Mouse (Mus musculus) stomach, embryonic 14.5 days (tissue): ENCODE results near the gene Mmp19. TPM values are rescaled to one million over a fixed set of nuclear protein-coding genes. Genes with fewer than 3 reads are reported as not detected.

Experiments
- ATAC-seq: fragments of 200-750 bp; cut with Nextera tagmentation; 2 replicates; pipeline ENCODE4 v1.8.0; 2017; ENCODE audit warnings: low read depth, moderate TSS enrichment; ENCODE audit not compliant: insufficient number of reproducible peaks, insufficient read depth, low FRiP score
- H3K27ac ChIP-seq: fragments of 300-500 bp; sonication (generic); 2 replicates; pipeline ENCODE4 v1.5.1; 2014; ENCODE audit warnings: mild to moderate bottlenecking, low read length, moderate library complexity, mixed read lengths
- H3K27me3 ChIP-seq: fragments of 300-500 bp; sonication (generic); 2 replicates; pipeline ENCODE4 v1.6.1; 2014; ENCODE audit warnings: low read length, control low read depth, mixed read lengths; ENCODE audit not compliant: control insufficient read depth, insufficient read depth
- H3K36me3 ChIP-seq: fragments of 300-500 bp; sonication (generic); 2 replicates; pipeline ENCODE4 v1.6.1; 2014; ENCODE audit warnings: mild to moderate bottlenecking, control low read depth, low read length, moderate library complexity, mixed read lengths; ENCODE audit not compliant: control insufficient read depth, insufficient read depth
- H3K4me1 ChIP-seq: fragments of 300-500 bp; sonication (generic); 2 replicates; pipeline ENCODE4 v1.6.1; 2014; ENCODE audit warnings: low read length, control low read depth, mixed read lengths; ENCODE audit not compliant: control insufficient read depth, insufficient read depth
- H3K4me2 ChIP-seq: fragments of 300-500 bp; sonication (generic); replicated peaks from 2 replicates; pipeline ENCODE4 v1.6.1; 2014; ENCODE audit warnings: low read depth, low read length, control low read depth
- H3K4me3 ChIP-seq: fragments of 300-500 bp; sonication (generic); 2 replicates; pipeline ENCODE4 v1.5.1; 2014; ENCODE audit warnings: low read depth, low read length, control low read depth
- H3K9ac ChIP-seq: fragments of 300-500 bp; sonication (generic); replicated peaks from 2 replicates; pipeline ENCODE4 v1.6.1; 2014; ENCODE audit warnings: low read depth, mild to moderate bottlenecking, control low read depth, low read length, moderate library complexity, mixed read lengths
- H3K9me3 ChIP-seq: fragments of 300-500 bp; sonication (generic); 2 replicates; pipeline ENCODE4 v1.6.1; 2016; ENCODE audit warnings: low read depth, low read length, control low read depth; ENCODE audit not compliant: control insufficient read depth
- WGBS: fragments of 180-500 bp; shearing (Covaris S2); extraction: QIAGEN DNeasy Blood & Tissue Kit; methylation state at CpG from one replicate; pipeline ENCODE4 v1.1.7; 2014; 5-methylcytosine and 5-hydroxymethylcytosine counted together
- polyA plus RNA-seq: library from polyadenylated mRNA; unstranded; fragments of >200 nt; fragmentation: Nextera tagmentation; extraction: Ambion mirVana; gene quantifications from 2 replicates; pipeline ENCODE4 v1.2.1, GENCODE M21; 2014

Mmp19 gene
- polyA plus RNA-seq, 1 experiment from 2014 or later = 0.78 TPM

DNA sequence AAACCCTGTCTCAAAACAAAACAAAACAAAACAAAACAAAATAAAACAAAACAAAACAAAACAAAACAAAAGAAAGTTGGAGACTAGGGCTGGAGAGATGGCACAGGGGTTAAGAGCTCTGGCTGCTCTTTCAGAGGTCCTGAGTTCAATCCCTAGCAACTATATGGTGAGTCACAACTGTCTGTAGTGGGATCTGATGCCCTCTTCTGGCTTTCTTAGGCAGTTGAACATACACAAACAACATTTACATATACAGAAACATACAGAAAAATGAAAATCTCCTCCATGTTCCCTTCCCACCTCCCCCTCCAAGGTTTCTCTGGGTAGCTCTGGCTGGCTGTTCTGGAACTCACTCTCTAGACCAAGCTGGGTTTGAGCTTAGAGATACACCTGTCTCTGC, 1.3 kb downstream of the Mmp19 start:
- H3K4me2 ChIP-seq = no peak overlapping the region
- H3K27me3 ChIP-seq = no peaks in the 10 kb centered on the region
- H3K9me3 ChIP-seq = no peaks in the 10 kb centered on the region
- no peak overlapping the region for H3K4me3 ChIP-seq
- no peak overlapping the region for H3K9ac ChIP-seq
- no peak for ATAC-seq
- H3K4me1 ChIP-seq = no peaks in the 10 kb centered on the region
- H3K36me3 ChIP-seq = no peaks in the 10 kb centered on the region
- H3K27ac ChIP-seq = no peak overlapping the region

DNA sequence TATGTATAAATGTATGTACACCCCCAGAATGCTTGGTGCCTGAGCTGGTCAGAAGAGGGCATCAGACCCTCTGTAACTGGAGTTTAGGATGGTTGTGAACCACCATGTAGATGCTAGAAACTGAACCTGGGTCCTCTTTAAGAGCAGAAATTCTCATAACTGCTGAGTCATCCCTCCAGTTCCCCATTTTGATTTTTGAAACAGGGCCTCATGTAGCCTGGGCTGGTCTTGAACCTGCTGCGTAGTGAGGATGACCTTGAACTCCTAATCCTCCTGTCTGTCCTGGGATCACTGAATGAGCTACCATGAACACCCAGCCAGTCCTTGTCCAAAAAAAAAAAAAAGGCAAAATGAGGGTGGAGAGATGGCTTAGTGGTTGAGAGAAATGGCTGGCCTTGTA, 2.5 kb downstream of the Mmp19 start:
- Histone ChIP-seq H3K4me1 (no peaks in the 10 kb centered on the region), H3K4me2 (no peak overlapping the region), H3K27ac (no peak overlapping the region), H3K9ac (no peak overlapping the region), H3K27me3 (no peaks in the 10 kb centered on the region), H3K9me3 (no peaks in the 10 kb centered on the region), H3K36me3 (no peaks in the 10 kb centered on the region), H3K4me3 (no peak overlapping the region)
- ATAC-seq = no peak
- 94% methylated on average over 1 of the region's 1 CpGs for WGBS

DNA sequence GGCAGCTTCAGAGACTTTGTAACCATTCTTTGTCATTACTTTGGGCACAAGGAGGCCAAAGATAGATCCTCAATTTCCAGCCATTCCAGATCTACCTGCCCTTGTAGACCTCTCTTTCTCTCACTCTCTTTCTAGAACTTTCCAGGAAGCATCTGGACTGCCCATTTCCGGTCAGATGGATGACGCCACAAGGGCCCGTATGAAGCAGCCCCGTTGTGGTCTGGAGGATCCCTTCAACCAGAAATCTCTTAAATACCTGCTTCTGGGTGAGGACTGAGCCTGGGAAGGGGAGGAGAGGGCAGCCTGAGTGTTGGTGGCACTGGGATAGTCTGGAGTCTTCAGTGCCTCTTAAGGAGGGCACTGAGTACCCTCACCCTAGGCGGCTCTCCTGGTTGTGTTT, 3.7 kb downstream of the Mmp19 start:
- no peak for ATAC-seq
- Histone ChIP-seq H3K9me3 (no peaks in the 10 kb centered on the region), H3K4me1 (no peaks in the 10 kb centered on the region), H3K4me3 (no peak overlapping the region), H3K27me3 (no peaks in the 10 kb centered on the region), H3K36me3 (no peaks in the 10 kb centered on the region), H3K27ac (no peak overlapping the region), H3K9ac (no peak overlapping the region), H3K4me2 (no peak overlapping the region)
- 91% methylated on average over 5 of the region's 5 CpGs for WGBS

GRCm38 (mm10) chr10:128795581-128795980, 4.9 kb downstream of the Mmp19 start:
- Histone ChIP-seq H3K9ac (no peak overlapping the region), H3K4me1 (no peaks in the 10 kb centered on the region), H3K4me2 (no peak overlapping the region), H3K27ac (no peak overlapping the region), H3K36me3 (no peaks in the 10 kb centered on the region; the same call in none of the 2 replicates), H3K4me3 (no peak overlapping the region), H3K9me3 (no peaks in the 10 kb centered on the region), H3K27me3 (no peaks in the 10 kb centered on the region)
- WGBS = 92% methylated on average over 3 of the region's 3 CpGs
- ATAC-seq = no peak

GRCm38 (mm10) chr10:128798676-128799075, 8.0 kb downstream of the Mmp19 start:
- Histone ChIP-seq H3K36me3 (peaks cover 3% of the 10 kb centered on the region), H3K4me2 (no peak overlapping the region), H3K9me3 (no peaks in the 10 kb centered on the region), H3K4me1 (0 out of 2 replicates have a peak, but pooled peaks cover 8% of the 10 kb centered on the region), H3K27ac (no peak overlapping the region), H3K9ac (no peak overlapping the region), H3K4me3 (no peak overlapping the region), H3K27me3 (no peaks in the 10 kb centered on the region)
- no peak for ATAC-seq
- 93% methylated on average over 8 of the region's 8 CpGs for WGBS

GRCm38 (mm10) chr10:128801981-128802495, 11.3 kb downstream of the Mmp19 start:
- Histone ChIP-seq H3K9ac (no peak overlapping the region), H3K27ac (no peak overlapping the region)
- WGBS = 89% methylated on average over 16 of the region's 16 CpGs

DNA sequence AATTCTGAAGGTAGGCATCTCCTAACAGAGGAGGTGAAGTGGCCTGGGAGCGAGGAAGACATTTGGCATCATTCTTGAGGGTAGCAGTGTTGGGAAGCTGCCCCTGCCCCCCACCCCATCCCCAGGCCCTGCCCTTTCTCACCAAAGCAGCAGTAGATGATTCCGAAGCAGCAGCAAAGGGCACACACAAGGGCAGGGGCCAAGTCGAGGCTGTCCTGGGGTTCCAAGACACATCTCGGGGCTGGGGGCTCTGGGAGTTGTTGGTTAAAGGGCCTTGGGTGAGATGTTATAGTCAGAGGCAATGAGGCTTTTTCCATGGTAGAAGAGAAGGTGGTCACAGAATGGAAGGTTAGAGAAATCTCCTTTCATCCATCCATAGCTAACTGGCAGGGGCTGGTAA, 12.2 kb downstream of the Mmp19 start:
- H3K4me2 ChIP-seq = peak overlapping the region; percentile 58
- WGBS = 64% methylated on average over 4 of the region's 4 CpGs
- no peak overlapping the region; the same call in 1 of the 2 replicates for H3K27ac ChIP-seq
- peak overlapping the region; percentile 79; the same call in 1 of the 2 replicates for H3K9ac ChIP-seq
- no peaks in the 10 kb centered on the region for H3K9me3 ChIP-seq
- no peaks in the 10 kb centered on the region for H3K27me3 ChIP-seq
- H3K4me3 ChIP-seq = peak overlapping the region; percentile 67; the same call in 1 of the 2 replicates
- ATAC-seq = no peak
- peaks cover 10% of the 10 kb centered on the region for H3K36me3 ChIP-seq
- H3K4me1 ChIP-seq = peaks cover 27% of the 10 kb centered on the region

More at GRCm38 (mm10) chr10:128801981-128802495, 11.3 kb downstream of the Mmp19 start:
- H3K27me3 ChIP-seq = no peaks in the 10 kb centered on the region
- H3K9me3 ChIP-seq = no peaks in the 10 kb centered on the region
- ATAC-seq = no peak
- no peak overlapping the region for H3K4me3 ChIP-seq
- peaks cover 20% of the 10 kb centered on the region for H3K4me1 ChIP-seq
- H3K4me2 ChIP-seq = no peak overlapping the region
- peaks cover 6% of the 10 kb centered on the region for H3K36me3 ChIP-seq

GRCm38 (mm10) chr10:128803361-128803760, 12.7 kb downstream of the Mmp19 start:
- peak overlapping the region; percentile 79 for H3K9ac ChIP-seq
- 8% methylated on average over 6 of the region's 6 CpGs for WGBS
- H3K9me3 ChIP-seq = no peaks in the 10 kb centered on the region
- peaks cover 10% of the 10 kb centered on the region for H3K36me3 ChIP-seq
- H3K4me2 ChIP-seq = peak overlapping the region; percentile 58
- no peaks in the 10 kb centered on the region for H3K27me3 ChIP-seq
- peak overlapping the region; percentile 67 for H3K4me3 ChIP-seq
- no peak for ATAC-seq
- H3K27ac ChIP-seq = peak overlapping the region; percentile 98
- H3K4me1 ChIP-seq = peaks cover 27% of the 10 kb centered on the region

GRCm38 (mm10) chr10:128803771-128804270, 13.1 kb downstream of the Mmp19 start, which contains the start of gene Dnajc14:
Gene Dnajc14, plus strand, starts transcription at chr10:128804062.
- no peaks in the 10 kb centered on the region for H3K9me3 ChIP-seq
- peak; percentile 8; the same call in 1 of the 2 replicates for ATAC-seq
- 0% methylated on average over 14 of the region's 14 CpGs for WGBS
- peaks cover 10% of the 10 kb centered on the region for H3K36me3 ChIP-seq
- peak within 1 kb of the TSS; percentile 79 for H3K9ac ChIP-seq
- peak within 1 kb of the TSS; percentile 98 for H3K27ac ChIP-seq
- H3K4me2 ChIP-seq = peak within 1 kb of the TSS; percentile 58
- H3K4me1 ChIP-seq = peaks cover 30% of the 10 kb centered on the region
- peak within 1 kb of the TSS; percentile 67 for H3K4me3 ChIP-seq
- no peaks in the 10 kb centered on the region for H3K27me3 ChIP-seq
